Mouse (Mus musculus): Measurements from ENCODE around the gene Fancf. TPM values are rescaled to one million over a fixed set of nuclear protein-coding genes. Genes with fewer than 3 reads are reported as not detected.

Fancf gene
- polyA plus RNA-seq, 1 experiment from 2014 or later: 7.6 TPM

DNA sequence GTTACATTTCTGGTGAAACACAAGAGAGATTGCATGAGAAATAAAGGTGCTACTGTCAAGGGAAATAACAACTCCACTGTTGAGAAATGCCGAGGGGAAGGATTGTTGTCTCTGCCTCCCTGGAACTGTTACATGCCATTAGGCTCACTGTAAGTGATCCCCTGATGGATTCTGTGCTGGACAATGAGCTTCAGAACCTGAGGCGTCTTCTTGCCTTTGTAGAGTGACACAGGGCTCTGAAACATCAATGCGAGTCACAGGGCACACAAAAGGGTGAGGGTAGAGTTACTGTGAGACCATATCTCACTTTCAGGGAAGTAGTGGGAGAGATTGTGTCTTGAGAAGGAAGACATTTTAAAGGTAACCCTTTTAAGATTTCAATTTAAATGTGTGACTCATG is 23.3 kb upstream of the Fancf start:
- WGBS: 57% methylated on average over 3 of the region's 3 CpGs

DNA sequence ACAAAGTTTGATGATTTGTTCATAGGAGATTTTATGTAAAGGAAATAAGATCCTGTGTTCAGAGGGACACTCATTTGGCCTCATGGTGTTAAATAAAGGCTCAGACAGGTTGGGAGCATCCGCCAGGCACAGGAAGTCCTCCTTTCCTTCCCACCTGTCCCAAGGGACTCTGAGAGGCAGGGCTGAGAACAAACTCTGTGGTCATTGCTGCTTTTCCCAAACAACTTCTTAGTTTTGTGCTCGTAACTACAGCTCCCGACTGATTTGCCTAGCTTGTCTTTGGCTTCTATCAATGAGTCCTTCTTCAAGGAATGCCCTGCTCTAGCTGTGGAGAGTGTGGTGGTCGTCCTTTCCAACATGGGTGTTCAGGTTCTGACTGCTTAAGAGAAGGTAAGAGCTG is 18.1 kb upstream of the Fancf start:
- no peak overlapping the region for H3K27ac ChIP-seq (ENCODE audit: low read length)
- H3K4me3 ChIP-seq (ENCODE audit: low read depth, low read length): no peak overlapping the region
- no peak overlapping the region for H3K4me2 ChIP-seq (ENCODE audit: low read length)
- 88% methylated on average over 4 of the region's 4 CpGs for WGBS
- no peaks in the 10 kb centered on the region for H3K27me3 ChIP-seq (ENCODE audit: control insufficient read depth, insufficient read depth, low read depth, low read length)
- no peaks in the 10 kb centered on the region for H3K9me3 ChIP-seq (replicated peaks; ENCODE audit: control insufficient read depth, low read length, poor library complexity, severe bottlenecking)
- peaks cover 7% of the 10 kb centered on the region for H3K4me1 ChIP-seq (ENCODE audit: control insufficient read depth, insufficient read depth, low read length)
- no peak overlapping the region for H3K9ac ChIP-seq (ENCODE audit: low read depth, low read length)
- H3K36me3 ChIP-seq (ENCODE audit: control insufficient read depth, insufficient read depth, low read length): no peaks in the 10 kb centered on the region
- ATAC-seq: no peak

More for the DNA sequence above, 23.3 kb upstream of the Fancf start:
- Histone ChIP-seq H3K27ac (ENCODE audit: low read length) (no peak overlapping the region), H3K9me3 (replicated peaks; ENCODE audit: control insufficient read depth, low read length, poor library complexity, severe bottlenecking) (no peaks in the 10 kb centered on the region), H3K4me3 (ENCODE audit: low read depth, low read length) (no peak overlapping the region), H3K27me3 (ENCODE audit: control insufficient read depth, insufficient read depth, low read depth, low read length) (no peaks in the 10 kb centered on the region), H3K36me3 (ENCODE audit: control insufficient read depth, insufficient read depth, low read length) (no peaks in the 10 kb centered on the region), H3K4me1 (ENCODE audit: control insufficient read depth, insufficient read depth, low read length) (no peaks in the 10 kb centered on the region), H3K9ac (ENCODE audit: low read depth, low read length) (no peak overlapping the region), H3K4me2 (ENCODE audit: low read length) (no peak overlapping the region)
- ATAC-seq: no peak

DNA sequence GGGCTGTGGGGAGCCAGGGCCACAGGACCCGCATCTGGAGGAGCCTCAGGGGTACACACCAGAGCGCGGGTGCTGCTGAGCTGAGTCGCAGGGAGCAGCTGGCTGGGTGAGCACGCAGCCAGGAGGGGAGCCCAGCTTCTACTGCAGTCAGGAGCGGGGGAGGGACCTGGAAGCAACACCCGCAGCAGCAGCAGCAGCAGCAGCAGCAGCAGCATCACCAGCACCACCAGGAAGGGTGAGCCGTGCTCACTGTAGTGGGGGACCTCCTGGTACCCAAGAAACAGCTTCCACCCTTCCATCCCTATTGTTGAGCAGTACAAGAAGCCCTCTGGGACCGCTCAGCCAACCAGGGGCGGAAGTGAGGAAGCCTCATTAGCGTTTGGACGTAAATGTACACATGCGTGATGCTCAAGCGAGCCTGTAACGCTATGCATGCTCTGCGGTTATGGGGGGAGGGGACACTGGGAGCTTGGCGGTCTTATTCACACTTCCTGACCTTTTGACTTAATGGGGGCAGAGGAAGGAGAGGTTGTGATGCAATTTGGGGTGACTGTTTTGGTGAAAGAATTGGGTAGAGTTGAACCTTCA is 17.2 kb upstream of the Fancf start:
- Histone ChIP-seq H3K9ac (ENCODE audit: low read depth, low read length) (peak overlapping the region; percentile 97), H3K27ac (ENCODE audit: low read length) (peak overlapping the region; percentile 92), H3K4me1 (ENCODE audit: control insufficient read depth, insufficient read depth, low read length) (peaks cover 7% of the 10 kb centered on the region), H3K4me3 (ENCODE audit: low read depth, low read length) (peak overlapping the region; percentile 68), H3K27me3 (ENCODE audit: control insufficient read depth, insufficient read depth, low read depth, low read length) (no peaks in the 10 kb centered on the region), H3K4me2 (ENCODE audit: low read length) (peak overlapping the region; percentile 91), H3K36me3 (ENCODE audit: control insufficient read depth, insufficient read depth, low read length) (no peaks in the 10 kb centered on the region), H3K9me3 (replicated peaks; ENCODE audit: control insufficient read depth, low read length, poor library complexity, severe bottlenecking) (no peaks in the 10 kb centered on the region)
- WGBS: under 1% methylated on average over 17 of the region's 17 CpGs
- ATAC-seq: peak; percentile 97

DNA sequence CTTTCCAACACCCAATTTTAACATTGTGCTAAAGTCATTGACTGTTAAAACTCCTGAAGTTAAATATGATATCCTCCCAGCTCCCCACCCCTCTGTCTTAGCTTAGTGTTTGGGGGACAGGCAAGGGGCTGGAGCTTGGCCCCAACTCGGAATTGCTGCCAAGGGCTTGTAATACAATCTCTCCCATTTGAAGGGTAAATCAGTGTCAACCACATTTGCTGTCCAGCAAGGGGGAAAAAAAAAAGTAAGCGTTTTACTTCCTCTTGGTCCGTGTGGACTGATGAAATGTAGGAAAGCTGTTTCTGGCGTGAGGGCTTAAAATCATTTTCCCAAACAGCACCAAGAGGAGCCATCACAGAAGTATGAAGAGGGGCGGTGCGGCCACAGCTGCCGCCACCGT is 16.7 kb upstream of the Fancf start:
- Histone ChIP-seq H3K9me3 (replicated peaks; ENCODE audit: control insufficient read depth, low read length, poor library complexity, severe bottlenecking) (no peaks in the 10 kb centered on the region), H3K9ac (ENCODE audit: low read depth, low read length) (peak overlapping the region; percentile 97), H3K4me2 (ENCODE audit: low read length) (peak overlapping the region; percentile 91), H3K4me3 (ENCODE audit: low read depth, low read length) (peak overlapping the region; percentile 68), H3K27me3 (ENCODE audit: control insufficient read depth, insufficient read depth, low read depth, low read length) (no peaks in the 10 kb centered on the region), H3K27ac (ENCODE audit: low read length) (peak overlapping the region; percentile 92), H3K36me3 (ENCODE audit: control insufficient read depth, insufficient read depth, low read length) (no peaks in the 10 kb centered on the region), H3K4me1 (ENCODE audit: control insufficient read depth, insufficient read depth, low read length) (peaks cover 7% of the 10 kb centered on the region)
- under 1% methylated on average over 8 of the region's 8 CpGs for WGBS
- ATAC-seq: 0 out of 2 replicates have a peak, but pooled peaks have one; percentile 13

DNA sequence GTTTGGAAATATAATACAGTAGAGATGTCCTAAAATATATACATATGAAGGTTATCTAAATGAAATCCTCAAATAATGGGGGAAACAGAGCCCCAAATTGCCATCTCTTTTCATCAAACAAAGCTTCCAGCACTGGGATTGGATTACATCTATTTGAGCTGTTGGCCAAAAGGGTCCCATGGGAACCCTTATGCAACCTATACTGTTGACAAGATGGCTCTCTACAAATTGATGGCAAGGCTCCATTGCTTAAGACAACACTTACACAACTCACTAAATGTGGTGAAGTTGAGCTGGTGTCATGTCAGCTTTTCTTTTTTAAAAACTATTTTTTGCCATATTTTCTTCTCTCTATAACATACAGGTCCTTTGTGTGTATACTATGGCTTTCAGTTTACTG is 14.2 kb upstream of the Fancf start:
- H3K9me3 ChIP-seq (replicated peaks; ENCODE audit: control insufficient read depth, low read length, poor library complexity, severe bottlenecking): no peaks in the 10 kb centered on the region
- no peaks in the 10 kb centered on the region for H3K36me3 ChIP-seq (ENCODE audit: control insufficient read depth, insufficient read depth, low read length)
- H3K4me2 ChIP-seq (ENCODE audit: low read length): no peak overlapping the region
- H3K27ac ChIP-seq (ENCODE audit: low read length): no peak overlapping the region
- ATAC-seq: no peak
- H3K27me3 ChIP-seq (ENCODE audit: control insufficient read depth, insufficient read depth, low read depth, low read length): no peaks in the 10 kb centered on the region
- no peak overlapping the region for H3K4me3 ChIP-seq (ENCODE audit: low read depth, low read length)
- no peak overlapping the region for H3K9ac ChIP-seq (ENCODE audit: low read depth, low read length)
- peaks cover 7% of the 10 kb centered on the region for H3K4me1 ChIP-seq (ENCODE audit: control insufficient read depth, insufficient read depth, low read length)

DNA sequence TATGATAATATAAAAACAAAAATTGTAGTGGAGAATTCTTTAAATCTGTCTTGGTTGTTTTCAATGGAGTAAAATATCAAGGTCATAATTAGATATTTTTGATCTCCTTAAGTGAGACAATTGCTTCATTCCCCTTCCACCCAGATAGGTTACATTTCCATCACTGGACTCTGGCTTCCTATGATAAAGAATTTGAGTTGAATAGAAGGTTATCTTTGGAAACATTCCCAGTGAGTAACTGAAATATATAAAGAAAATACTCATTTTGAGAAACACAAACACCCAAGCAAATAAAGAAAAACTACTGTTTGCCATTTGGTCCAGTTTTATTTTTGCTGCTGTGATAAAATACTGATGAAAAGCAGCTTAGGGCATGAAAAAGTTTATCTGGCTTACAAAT is 10.5 kb upstream of the Fancf start:
- Histone ChIP-seq H3K4me2 (ENCODE audit: low read length) (no peak overlapping the region), H3K36me3 (ENCODE audit: control insufficient read depth, insufficient read depth, low read length) (no peaks in the 10 kb centered on the region), H3K4me1 (ENCODE audit: control insufficient read depth, insufficient read depth, low read length) (no peaks in the 10 kb centered on the region), H3K9me3 (replicated peaks; ENCODE audit: control insufficient read depth, low read length, poor library complexity, severe bottlenecking) (no peaks in the 10 kb centered on the region), H3K9ac (ENCODE audit: low read depth, low read length) (no peak overlapping the region), H3K4me3 (ENCODE audit: low read depth, low read length) (no peak overlapping the region), H3K27ac (ENCODE audit: low read length) (no peak overlapping the region), H3K27me3 (ENCODE audit: control insufficient read depth, insufficient read depth, low read depth, low read length) (no peaks in the 10 kb centered on the region)
- no peak for ATAC-seq

DNA sequence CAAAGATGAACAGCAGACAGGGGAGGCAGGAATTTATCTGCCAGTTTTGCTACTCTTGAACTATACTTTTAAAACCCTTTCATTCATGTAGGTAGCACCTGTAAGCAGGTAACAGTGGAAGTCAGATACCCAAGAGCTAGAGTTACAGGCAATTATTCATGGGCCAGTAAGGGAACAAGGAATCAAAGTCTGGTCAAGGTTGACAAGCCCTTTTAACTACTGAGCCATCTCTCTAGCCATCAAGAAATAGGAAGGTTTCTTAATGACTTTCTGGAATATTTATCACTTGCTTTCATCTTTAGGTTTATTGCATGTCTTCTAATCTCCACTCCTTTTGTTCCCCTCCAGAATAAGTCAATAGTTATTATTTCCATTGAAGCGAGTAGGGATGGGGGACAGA is 10.0 kb upstream of the Fancf start:
- Histone ChIP-seq H3K4me2 (ENCODE audit: low read length) (no peak overlapping the region), H3K9me3 (replicated peaks; ENCODE audit: control insufficient read depth, low read length, poor library complexity, severe bottlenecking) (no peaks in the 10 kb centered on the region), H3K36me3 (ENCODE audit: control insufficient read depth, insufficient read depth, low read length) (no peaks in the 10 kb centered on the region), H3K27ac (ENCODE audit: low read length) (no peak overlapping the region), H3K9ac (ENCODE audit: low read depth, low read length) (no peak overlapping the region), H3K4me1 (ENCODE audit: control insufficient read depth, insufficient read depth, low read length) (no peaks in the 10 kb centered on the region), H3K4me3 (ENCODE audit: low read depth, low read length) (no peak overlapping the region), H3K27me3 (ENCODE audit: control insufficient read depth, insufficient read depth, low read depth, low read length) (no peaks in the 10 kb centered on the region)
- WGBS: 85% methylated on average over 1 of the region's 1 CpGs
- ATAC-seq: no peak

DNA sequence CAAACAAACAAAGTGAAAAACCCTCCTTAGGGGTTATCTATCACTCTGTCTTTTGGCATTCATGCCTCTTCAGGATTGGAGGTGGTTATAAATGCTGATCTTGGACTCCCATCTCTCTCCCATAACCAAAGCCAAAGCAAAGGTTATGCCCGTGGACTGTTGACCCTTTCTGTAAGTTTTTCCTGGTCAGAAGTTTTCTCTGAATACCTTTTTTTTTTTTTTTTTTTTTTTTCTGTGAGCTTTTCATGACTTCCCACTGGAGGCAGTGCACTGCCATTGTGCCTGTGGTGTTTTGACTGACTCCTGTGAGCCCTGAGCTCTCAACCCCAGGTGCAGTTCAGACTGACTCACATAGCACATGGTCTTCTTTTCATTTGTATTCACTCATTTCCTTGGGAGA is 5.9 kb upstream of the Fancf start:
- no peak overlapping the region for H3K27ac ChIP-seq (ENCODE audit: low read length)
- ATAC-seq: no peak
- H3K4me1 ChIP-seq (ENCODE audit: control insufficient read depth, insufficient read depth, low read length): no peaks in the 10 kb centered on the region; the same call in 1 of the 2 replicates
- H3K4me2 ChIP-seq (ENCODE audit: low read length): no peak overlapping the region
- H3K27me3 ChIP-seq (ENCODE audit: control insufficient read depth, insufficient read depth, low read depth, low read length): no peaks in the 10 kb centered on the region
- H3K9ac ChIP-seq (ENCODE audit: low read depth, low read length): no peak overlapping the region
- no peaks in the 10 kb centered on the region for H3K9me3 ChIP-seq (replicated peaks; ENCODE audit: control insufficient read depth, low read length, poor library complexity, severe bottlenecking)
- H3K4me3 ChIP-seq (ENCODE audit: low read depth, low read length): no peak overlapping the region
- no peaks in the 10 kb centered on the region for H3K36me3 ChIP-seq (ENCODE audit: control insufficient read depth, insufficient read depth, low read length)
- WGBS: 85% methylated on average over 1 of the region's 1 CpGs

DNA sequence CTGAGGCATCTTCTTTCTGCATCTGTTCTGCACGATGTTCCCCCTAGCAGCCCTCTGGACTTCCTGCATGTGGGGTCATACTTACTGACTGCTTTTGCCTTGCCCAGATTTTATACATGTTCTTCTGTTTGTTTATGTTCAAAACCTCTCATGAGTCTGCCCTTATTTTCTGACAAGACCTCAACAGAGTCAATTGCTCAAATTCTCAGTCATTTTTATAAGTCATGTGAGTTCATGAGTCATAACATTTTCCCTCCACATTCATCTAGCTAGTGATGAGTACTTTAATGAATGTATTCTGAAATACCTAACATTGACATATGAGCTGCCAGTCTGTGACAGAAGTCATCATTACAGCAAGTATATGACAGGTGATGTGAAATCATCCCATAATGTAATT is 3.3 kb upstream of the Fancf start:
- ATAC-seq: no peak
- Histone ChIP-seq H3K9ac (ENCODE audit: low read depth, low read length) (no peak overlapping the region), H3K4me1 (ENCODE audit: control insufficient read depth, insufficient read depth, low read length) (peaks cover 11% of the 10 kb centered on the region), H3K27me3 (ENCODE audit: control insufficient read depth, insufficient read depth, low read depth, low read length) (no peaks in the 10 kb centered on the region), H3K27ac (ENCODE audit: low read length) (no peak overlapping the region), H3K4me2 (ENCODE audit: low read length) (no peak overlapping the region), H3K4me3 (ENCODE audit: low read depth, low read length) (no peak overlapping the region), H3K9me3 (replicated peaks; ENCODE audit: control insufficient read depth, low read length, poor library complexity, severe bottlenecking) (no peaks in the 10 kb centered on the region), H3K36me3 (ENCODE audit: control insufficient read depth, insufficient read depth, low read length) (no peaks in the 10 kb centered on the region)
- WGBS: 76% methylated on average over 1 of the region's 1 CpGs

Data from midbrain, embryonic 16.5 days (tissue).